Mouse (Mus musculus) forebrain, embryonic 11.5 days (tissue): ENCODE results near the gene Hoxc12. TPM values are rescaled to one million over a fixed set of nuclear protein-coding genes. Genes with fewer than 3 reads are reported as not detected.

Source experiments
- ATAC-seq: fragments of 200-750 bp; cut with Nextera tagmentation; replicated peaks from 2 replicates; pipeline ENCODE4 v1.8.0; 2017; ENCODE audit warnings: moderate TSS enrichment; ENCODE audit not compliant: low FRiP score
- DNase-seq: peaks from one replicate; pipeline ENCODE4 v3.0.0-alpha.2; 2017; ENCODE audit warnings: low spot score
- H3K27ac ChIP-seq: fragments of 300-500 bp; sonication (generic); 2 replicates; pipeline ENCODE4 v1.5.1; 2014; ENCODE audit warnings: low read depth, low read length
- H3K27me3 ChIP-seq: fragments of 300-500 bp; sonication (generic); 2 replicates; pipeline ENCODE4 v1.6.1; 2014; ENCODE audit warnings: mild to moderate bottlenecking, low read length, mixed read lengths; ENCODE audit not compliant: control insufficient read depth, insufficient read depth
- H3K36me3 ChIP-seq: fragments of 300-500 bp; sonication (generic); 2 replicates; pipeline ENCODE4 v1.6.1; 2014; ENCODE audit warnings: mild to moderate bottlenecking, low read length, moderate library complexity, mixed read lengths; ENCODE audit not compliant: control insufficient read depth, insufficient read depth
- H3K4me1 ChIP-seq: fragments of 300-500 bp; sonication (generic); replicated peaks from 2 replicates; pipeline ENCODE4 v1.6.1; 2014; ENCODE audit warnings: low read length, mixed read lengths; ENCODE audit not compliant: control insufficient read depth, insufficient read depth
- H3K4me2 ChIP-seq: fragments of 300-500 bp; sonication (generic); 2 replicates; pipeline ENCODE4 v1.6.1; 2014; ENCODE audit warnings: low read depth, mild to moderate bottlenecking, low read length, moderate library complexity, mixed read lengths; ENCODE audit not compliant: severe bottlenecking
- H3K4me3 ChIP-seq: fragments of 300-500 bp; sonication (generic); 2 replicates; pipeline ENCODE4 v1.5.1; 2014; ENCODE audit warnings: low read depth, low read length
- H3K9ac ChIP-seq: fragments of 300-500 bp; sonication (generic); 2 replicates; pipeline ENCODE4 v1.6.1; 2014; ENCODE audit warnings: low read length
- H3K9me3 ChIP-seq: fragments of 300-500 bp; sonication (generic); 2 replicates; pipeline ENCODE4 v1.6.1; 2016; ENCODE audit warnings: low read length, mixed read lengths; ENCODE audit not compliant: control insufficient read depth
- WGBS: fragments of 180-500 bp; shearing (Covaris S2); extraction: QIAGEN DNeasy Blood & Tissue Kit; methylation state at CpG from one replicate; pipeline ENCODE4 v1.1.7; 2014; 5-methylcytosine and 5-hydroxymethylcytosine counted together
- polyA plus RNA-seq: library from polyadenylated mRNA; unstranded; fragments of >200 nt; fragmentation: Nextera tagmentation; extraction: Ambion mirVana; gene quantifications from 2 replicates; pipeline ENCODE4 v1.2.1, GENCODE M21; 2014

Hoxc12 gene
- polyA plus RNA-seq, 1 experiment from 2014 or later, result not detected

GRCm38 (mm10) chr15:102931706-102932358 is 4.7 kb upstream of the Hoxc12 start:
- Histone ChIP-seq H3K36me3 (no peaks in the 10 kb centered on the region), H3K27me3 (peaks cover 99% of the 10 kb centered on the region), H3K9me3 (no peaks in the 10 kb centered on the region), H3K4me2 (no peak overlapping the region), H3K4me3 (no peak overlapping the region), H3K4me1 (no peaks in the 10 kb centered on the region), H3K9ac (no peak overlapping the region), H3K27ac (no peak overlapping the region)
- no peak for ATAC-seq
- 3% methylated on average over 23 of the region's 23 CpGs for WGBS
- DNase-seq, result peak; percentile 50

GRCm38 (mm10) chr15:102934438-102934837 is 2.1 kb upstream of the Hoxc12 start:
- H3K27ac ChIP-seq, result no peak overlapping the region
- ATAC-seq (no peak), DNase-seq (peak; percentile 56)
- H3K4me1 ChIP-seq, result no peaks in the 10 kb centered on the region
- peaks cover 99% of the 10 kb centered on the region for H3K27me3 ChIP-seq
- no peak overlapping the region for H3K9ac ChIP-seq
- WGBS, result 2% methylated on average over 12 of the region's 12 CpGs
- H3K9me3 ChIP-seq, result no peaks in the 10 kb centered on the region
- H3K36me3 ChIP-seq, result no peaks in the 10 kb centered on the region
- H3K4me2 ChIP-seq, result no peak overlapping the region
- H3K4me3 ChIP-seq, result no peak overlapping the region

- DNase-seq (peak; percentile 59), ATAC-seq (no peak)
- Histone ChIP-seq H3K4me3 (no peak overlapping the region), H3K4me1 (no peaks in the 10 kb centered on the region), H3K9ac (no peak overlapping the region), H3K4me2 (no peak overlapping the region), H3K9me3 (no peaks in the 10 kb centered on the region), H3K36me3 (no peaks in the 10 kb centered on the region), H3K27ac (no peak overlapping the region), H3K27me3 (peaks cover 99% of the 10 kb centered on the region)
- WGBS, result under 1% methylated on average over 27 of the region's 27 CpGs
These were observed 1.7 kb upstream of the Hoxc12 start for GRCm38 (mm10) chr15:102934897-102935296.

GRCm38 (mm10) chr15:102937036-102937666 is 594 bp downstream of the Hoxc12 start:
- H3K9ac ChIP-seq, result no peak overlapping the region
- H3K4me1 ChIP-seq, result no peaks in the 10 kb centered on the region
- ATAC-seq (no peak), DNase-seq (peak; percentile 57)
- H3K36me3 ChIP-seq, result no peaks in the 10 kb centered on the region
- no peak overlapping the region for H3K4me3 ChIP-seq
- no peaks in the 10 kb centered on the region for H3K9me3 ChIP-seq
- under 1% methylated on average over 50 of the region's 50 CpGs for WGBS
- H3K4me2 ChIP-seq, result no peak overlapping the region
- H3K27ac ChIP-seq, result no peak overlapping the region
- peaks cover 99% of the 10 kb centered on the region for H3K27me3 ChIP-seq

GRCm38 (mm10) chr15:102939256-102940155 is 2.9 kb downstream of the Hoxc12 start:
- no peak overlapping the region for H3K27ac ChIP-seq
- H3K4me3 ChIP-seq, result no peak overlapping the region
- H3K4me1 ChIP-seq, result no peaks in the 10 kb centered on the region; the same call in 1 of the 2 replicates
- H3K4me2 ChIP-seq, result no peak overlapping the region
- WGBS, result 2% methylated on average over 34 of the region's 34 CpGs
- no peaks in the 10 kb centered on the region for H3K36me3 ChIP-seq
- ATAC-seq (no peak), DNase-seq (peak; percentile 52)
- no peaks in the 10 kb centered on the region for H3K9me3 ChIP-seq
- H3K9ac ChIP-seq, result no peak overlapping the region
- peaks cover 98% of the 10 kb centered on the region for H3K27me3 ChIP-seq

GRCm38 (mm10) chr15:102942739-102943467 is 6.3 kb downstream of the Hoxc12 start:
- DNase-seq (no peak), ATAC-seq (no peak)
- Histone ChIP-seq H3K4me3 (no peak overlapping the region), H3K36me3 (no peaks in the 10 kb centered on the region), H3K27ac (no peak overlapping the region), H3K9ac (no peak overlapping the region), H3K9me3 (no peaks in the 10 kb centered on the region), H3K4me1 (no peaks in the 10 kb centered on the region; the same call in 1 of the 2 replicates), H3K27me3 (peaks cover 98% of the 10 kb centered on the region), H3K4me2 (no peak overlapping the region)
- under 1% methylated on average over 44 of the region's 53 CpGs for WGBS

- H3K9ac ChIP-seq, result no peak overlapping the region
- no peaks in the 10 kb centered on the region for H3K9me3 ChIP-seq
- no peak overlapping the region for H3K27ac ChIP-seq
- no peaks in the 10 kb centered on the region; the same call in 1 of the 2 replicates for H3K4me1 ChIP-seq
- DNase-seq (no peak), ATAC-seq (no peak)
- no peaks in the 10 kb centered on the region for H3K36me3 ChIP-seq
- peaks cover 98% of the 10 kb centered on the region for H3K27me3 ChIP-seq
- no peak overlapping the region for H3K4me3 ChIP-seq
- H3K4me2 ChIP-seq, result no peak overlapping the region
- WGBS, result 1% methylated on average over 5 of the region's 5 CpGs
These were observed 6.9 kb downstream of the Hoxc12 start for GRCm38 (mm10) chr15:102943468-102943813.
